21 mouse cellular contexts compared by ENCODE assay signal in genomic region chrX:85901195-85901594, GRCm38 (mm10). TPM values are rescaled to one million over a fixed set of nuclear protein-coding genes. Genes with fewer than 3 reads are reported as not detected.
"Had no signal": no experiment of that assay in that cellular context is flagged by ENCODE, and none has a peak within 500 bp of the region (broad histone marks: within the 10 kb centered on the region; RNA-seq: fewer than 3 reads in every experiment).

No protein-coding gene starts in this region.

- ATAC-seq: midbrain, embryonic 16.5 days had no signal

- DNase-seq: lung, adult 18-20 months; lung, embryonic 14.5 days; lung, postnatal 10 days; lung, postnatal 4 days; midbrain, embryonic 14.5 days; retina, postnatal 1 day; right cerebral cortex, adult 18-20 months; right cerebral cortex, postnatal 25 days; right cerebral cortex, postnatal 4 days; spleen, adult 18-20 months; thymus, adult 18-20 months; thymus, postnatal 14 days; thymus, postnatal 36 days had no signal

- H3K36me3 ChIP-seq: midbrain, embryonic 10.5 days; midbrain, embryonic 12.5 days; neural tube, embryonic 13.5 days; neural tube, embryonic 15.5 days had no signal

- H3K9ac ChIP-seq: lung, embryonic 14.5 days; midbrain, embryonic 12.5 days; neural tube, embryonic 13.5 days; neural tube, embryonic 15.5 days had no signal

- H3K4me1 ChIP-seq: megakaryocyte, embryonic 14.5 days; midbrain, embryonic 10.5 days; midbrain, embryonic 12.5 days; neural tube, embryonic 13.5 days; neural tube, embryonic 15.5 days had no signal

- H3K4me3 ChIP-seq: megakaryocyte, embryonic 14.5 days; midbrain, embryonic 10.5 days; midbrain, embryonic 12.5 days; myocyte; neural tube, embryonic 13.5 days; neural tube, embryonic 15.5 days had no signal

- H3K27me3 ChIP-seq: megakaryocyte, embryonic 14.5 days; midbrain, embryonic 12.5 days; neural tube, embryonic 13.5 days; neural tube, embryonic 15.5 days had no signal

- H3K27ac ChIP-seq: midbrain, embryonic 10.5 days; midbrain, embryonic 12.5 days; neural tube, embryonic 13.5 days; neural tube, embryonic 15.5 days had no signal

- H3K4me2 ChIP-seq: lung, embryonic 14.5 days; midbrain, embryonic 12.5 days; neural tube, embryonic 13.5 days; neural tube, embryonic 15.5 days had no signal

- H3K9me3 ChIP-seq: megakaryocyte, embryonic 14.5 days; midbrain, embryonic 10.5 days; midbrain, embryonic 12.5 days; neural tube, embryonic 13.5 days; neural tube, embryonic 15.5 days had no signal

RNA-seq across cellular contexts. Expression of gene 5430427O19Rik, which starts 31.0 kb away (rescaled TPM):
- polyA plus RNA-seq: midbrain, embryonic 12.5 days; midbrain, embryonic 16.5 days; small intestine, adult 2 months had no signal
